Mouse (Mus musculus) cerebellum, postnatal 36 days (tissue): ENCODE results near the gene Apoa4.

Experiments used
- DNase-seq, 2 experiments: peaks; one replicate each; pipeline ENCODE4 v3.0.0; 2021 to 2022; ENCODE audit warnings: mixed read lengths in 2 of 2

The Apoa4 gene

DNA sequence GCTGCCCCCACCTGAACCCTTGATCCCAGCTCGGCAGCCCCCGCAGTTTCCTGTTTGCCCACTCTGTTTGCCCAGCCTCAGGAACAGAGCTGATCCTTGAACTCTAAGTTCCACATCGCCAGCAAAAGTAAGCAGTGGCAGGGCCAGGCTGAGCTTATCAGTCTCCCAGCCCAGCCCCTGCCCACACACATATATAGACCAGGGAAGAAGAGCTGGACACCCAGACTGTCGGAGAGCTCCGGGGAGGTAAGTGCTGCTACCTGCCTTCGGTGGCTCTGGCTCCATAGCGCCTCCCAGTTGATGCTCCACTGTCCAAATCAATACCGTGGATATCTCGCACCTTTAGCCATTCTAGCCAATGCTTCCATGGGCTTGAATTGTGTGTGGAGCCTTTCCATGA, 12.0 kb upstream of the Apoa4 start, which contains the start of gene Apoa1:
Gene Apoa1 (plus strand): TSS at position 90 of the 400 bp plus-strand sequence.
- no peak for DNase-seq

DNA sequence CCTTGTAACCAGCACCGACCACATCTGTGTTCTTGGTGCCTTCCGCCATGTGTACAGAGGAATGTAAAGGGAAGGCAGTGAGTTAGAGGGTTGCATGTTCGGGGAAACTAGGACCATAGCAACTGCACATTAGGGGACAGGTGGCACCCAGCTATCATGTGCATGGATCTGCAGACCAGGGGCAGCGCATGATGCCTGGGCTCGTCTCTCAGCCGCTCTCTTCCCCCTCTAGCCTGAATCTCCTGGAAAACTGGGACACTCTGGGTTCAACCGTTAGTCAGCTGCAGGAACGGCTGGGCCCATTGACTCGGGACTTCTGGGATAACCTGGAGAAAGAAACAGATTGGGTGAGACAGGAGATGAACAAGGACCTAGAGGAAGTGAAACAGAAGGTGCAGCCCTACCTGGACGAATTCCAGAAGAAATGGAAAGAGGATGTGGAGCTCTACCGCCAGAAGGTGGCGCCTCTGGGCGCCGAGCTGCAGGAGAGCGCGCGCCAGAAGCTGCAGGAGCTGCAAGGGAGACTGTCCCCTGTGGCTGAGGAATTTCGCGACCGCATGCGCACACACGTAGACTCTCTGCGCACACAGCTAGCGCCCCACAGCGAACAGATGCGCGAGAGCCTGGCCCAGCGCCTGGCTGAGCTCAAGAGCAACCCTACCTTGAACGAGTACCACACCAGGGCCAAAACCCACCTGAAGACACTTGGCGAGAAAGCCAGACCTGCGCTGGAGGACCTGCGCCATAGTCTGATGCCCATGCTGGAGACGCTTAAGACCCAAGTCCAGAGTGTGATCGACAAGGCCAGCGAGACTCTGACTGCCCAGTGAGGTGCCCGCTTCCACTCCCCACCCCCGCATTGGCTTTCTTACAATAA, 10.7 kb upstream of the Apoa4 start:
- peak; percentile 89 to 90 for DNase-seq

DNA sequence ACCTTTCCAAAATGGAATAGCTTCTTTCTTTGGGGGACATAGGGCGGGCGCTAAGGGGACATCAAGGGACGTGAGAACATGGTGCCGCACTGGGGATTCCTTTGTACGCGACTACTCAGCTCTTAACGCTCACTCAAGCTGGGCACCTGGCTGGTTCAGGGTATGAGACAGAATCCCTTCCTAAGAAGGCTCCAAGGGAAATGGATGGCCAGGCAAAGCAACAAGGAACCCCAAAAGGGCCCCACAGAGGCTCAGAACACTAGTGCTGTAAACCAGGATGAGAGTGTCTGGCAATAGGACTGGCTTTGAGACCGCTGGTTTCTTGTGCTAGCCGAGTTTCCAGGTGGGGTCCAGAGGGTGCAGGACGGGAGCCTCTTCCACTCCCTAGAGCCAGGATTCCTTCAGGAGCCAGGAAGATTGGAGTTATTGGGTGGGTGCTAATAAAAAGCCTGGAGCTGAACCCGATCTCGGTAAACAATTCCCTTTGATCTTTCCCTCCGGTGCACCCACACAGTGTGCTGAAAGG, 10.0 kb upstream of the Apoa4 start:
- DNase-seq, result no peak

DNA sequence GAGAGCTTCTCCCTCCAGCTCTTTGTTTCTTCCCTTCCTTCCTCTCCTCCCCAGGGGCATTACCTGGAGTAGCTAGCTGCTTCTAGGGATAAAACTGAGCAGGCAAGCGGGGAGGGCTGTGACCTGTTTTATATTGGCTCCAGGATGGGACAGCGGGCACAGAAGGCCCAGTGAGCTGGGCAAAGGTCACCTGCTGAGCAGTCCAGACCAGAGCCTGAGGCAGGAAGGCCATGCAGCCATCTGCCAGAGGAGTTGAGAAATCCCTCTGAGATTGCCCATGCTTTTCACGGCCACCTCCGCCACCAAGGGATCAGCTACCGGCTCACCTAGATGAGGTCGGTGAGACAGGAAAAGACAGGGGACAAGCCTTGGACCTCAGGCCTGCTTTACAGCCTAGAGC, 5.3 kb upstream of the Apoa4 start:
- DNase-seq, result peak; percentile 32 to 34

DNA sequence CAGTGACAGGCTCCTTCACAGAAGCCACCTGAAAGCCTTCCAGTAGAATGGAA, 5.1 kb upstream of the Apoa4 start, which contains the start of gene Apoc3:
Gene Apoc3 (minus strand): TSS at position 41 of the 53 bp plus-strand sequence.
- DNase-seq, result no peak

DNA sequence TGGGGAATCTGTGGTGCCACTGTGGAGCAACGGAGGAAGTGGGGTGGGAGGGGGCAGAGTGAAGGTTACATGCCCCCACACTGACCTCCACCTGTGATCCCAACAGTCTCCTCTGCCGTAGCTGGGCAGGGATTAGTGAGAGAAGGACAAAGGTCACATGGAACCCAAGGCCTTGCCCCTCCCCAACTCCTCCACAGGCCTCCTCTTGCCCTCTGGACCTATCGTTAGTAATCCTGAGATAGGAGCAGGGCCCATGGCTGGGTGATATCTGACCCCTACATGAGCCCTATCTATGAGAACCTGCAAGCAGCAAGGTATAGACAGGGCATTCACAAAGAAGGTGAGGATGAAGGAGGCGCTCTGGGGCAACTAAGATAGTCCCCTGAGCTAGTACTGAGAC, 4.8 kb upstream of the Apoa4 start:
- no peak for DNase-seq

DNA sequence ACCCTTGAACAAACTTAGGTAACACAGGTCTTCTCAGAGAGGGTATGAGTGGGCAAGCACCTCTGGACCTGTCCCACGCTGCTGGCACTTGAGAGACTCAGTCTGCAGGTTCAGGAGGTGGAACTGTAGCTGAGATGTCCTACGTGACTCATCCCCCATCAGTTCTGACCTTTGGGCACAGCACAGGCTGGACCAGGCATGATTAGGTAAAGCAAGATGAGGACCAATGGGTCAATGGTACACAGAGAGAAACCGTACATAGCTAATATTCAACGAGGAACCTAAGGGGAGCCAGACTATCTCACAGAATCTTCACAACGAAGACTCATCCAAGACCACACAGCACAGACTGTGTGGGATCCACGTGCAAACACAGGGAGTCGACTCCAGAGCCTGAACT, 1.6 kb upstream of the Apoa4 start:
- no peak for DNase-seq

DNA sequence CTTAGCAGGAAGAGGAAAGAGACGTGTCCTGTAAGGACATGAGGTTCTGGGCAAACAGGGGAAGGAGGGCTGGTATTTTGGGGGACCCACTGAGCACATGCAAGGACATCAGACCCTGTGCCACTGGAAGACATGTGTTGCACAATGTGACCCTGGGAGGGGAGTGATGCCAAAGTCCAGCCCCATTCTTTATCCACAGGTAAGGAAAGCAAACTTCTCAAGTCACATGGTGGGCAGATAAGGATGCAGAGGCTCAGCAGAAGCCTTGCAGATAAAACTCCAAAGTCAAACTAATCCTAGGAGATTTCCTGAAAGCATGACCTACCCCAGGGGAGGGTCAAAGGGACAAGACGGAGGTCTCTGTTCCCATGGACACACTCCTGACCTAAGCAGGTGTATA, 1.3 kb downstream of the Apoa4 start:
- DNase-seq, result no peak

DNA sequence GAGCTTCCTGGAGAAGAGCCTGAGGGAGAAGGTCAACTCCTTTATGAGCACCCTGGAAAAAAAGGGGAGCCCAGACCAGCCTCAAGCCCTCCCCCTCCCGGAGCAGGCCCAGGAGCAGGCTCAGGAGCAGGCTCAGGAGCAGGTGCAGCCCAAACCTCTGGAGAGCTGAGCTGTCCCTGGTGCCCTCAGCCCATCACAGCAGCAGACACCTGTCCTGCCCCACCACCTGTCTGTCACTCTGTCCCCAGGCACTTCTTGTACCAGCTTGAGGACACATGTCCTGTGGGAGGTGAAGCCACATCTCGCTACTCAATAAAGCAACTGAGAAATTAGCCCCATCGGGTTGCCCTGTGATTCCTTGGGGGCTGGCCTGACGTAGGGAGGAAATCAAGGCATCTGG, 2.6 kb downstream of the Apoa4 start:
- DNase-seq, result no peak

DNA sequence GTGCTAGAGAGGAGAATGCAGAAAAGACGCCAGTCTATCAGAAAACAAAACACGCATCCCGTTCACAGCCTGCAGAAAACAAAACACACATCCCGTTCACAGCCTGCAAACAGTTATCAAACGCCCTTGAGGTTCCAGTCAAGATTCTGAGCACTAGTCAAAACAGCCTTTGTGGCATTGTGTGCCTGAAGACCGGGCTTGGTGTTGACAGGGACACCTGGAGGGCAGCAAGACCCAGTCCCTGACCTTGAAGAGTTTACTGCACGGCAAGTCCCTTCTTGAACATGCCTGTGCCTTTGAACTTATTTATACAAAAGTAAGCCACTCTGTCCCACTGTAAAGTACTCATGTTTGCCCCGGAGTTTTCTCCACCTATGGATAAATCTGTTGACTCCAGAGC, 3.1 kb downstream of the Apoa4 start:
- DNase-seq, result no peak

DNA sequence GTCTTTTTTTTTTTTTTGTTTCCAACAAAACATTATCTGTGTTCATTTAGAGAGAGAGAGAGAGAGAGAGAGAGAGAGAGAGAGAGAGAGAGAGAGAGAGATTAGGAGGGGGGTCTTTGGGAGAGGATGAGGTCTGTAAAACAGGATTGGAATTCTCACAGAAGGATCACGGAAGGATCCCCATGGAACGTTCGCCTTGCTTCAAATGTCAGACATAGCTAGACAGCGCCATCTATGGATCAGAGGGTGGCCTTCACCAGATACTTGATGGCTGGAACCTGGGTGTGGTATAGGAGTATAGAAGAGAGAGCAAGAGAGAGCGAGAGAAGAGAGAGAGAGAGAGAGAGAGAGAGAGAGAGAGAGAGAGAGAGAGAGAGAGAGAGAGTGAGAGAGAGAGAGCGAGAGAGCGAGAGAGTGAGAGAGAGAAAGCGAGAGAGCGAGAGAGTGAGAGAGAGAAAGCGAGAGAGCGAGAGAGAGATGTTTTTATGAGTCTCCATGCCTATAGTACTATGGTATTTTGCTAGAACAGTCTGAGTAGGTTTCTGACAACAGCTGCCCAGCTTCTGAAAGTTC, 6.3 kb downstream of the Apoa4 start:
- peak; percentile 66 to 80 for DNase-seq

DNA sequence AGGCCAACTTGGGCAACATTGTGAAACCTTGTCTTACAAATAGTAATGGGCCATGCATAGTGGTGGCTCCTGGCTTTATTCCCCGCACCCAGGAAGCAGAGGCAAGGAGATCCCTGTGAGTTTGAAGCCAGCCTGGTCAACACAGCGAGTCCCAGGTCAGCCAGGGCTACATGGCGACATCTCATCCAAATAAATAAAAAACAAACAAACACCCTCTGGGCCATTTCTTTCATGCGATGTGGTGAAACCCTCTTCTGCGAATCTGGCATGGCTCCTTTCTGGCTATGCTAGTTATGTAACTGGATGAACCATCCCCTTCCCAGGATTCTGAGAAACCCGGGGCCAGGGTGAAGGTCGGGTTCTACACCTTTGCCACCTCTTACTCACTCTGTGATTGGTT, 15.7 kb downstream of the Apoa4 start:
- DNase-seq, result no peak

DNA sequence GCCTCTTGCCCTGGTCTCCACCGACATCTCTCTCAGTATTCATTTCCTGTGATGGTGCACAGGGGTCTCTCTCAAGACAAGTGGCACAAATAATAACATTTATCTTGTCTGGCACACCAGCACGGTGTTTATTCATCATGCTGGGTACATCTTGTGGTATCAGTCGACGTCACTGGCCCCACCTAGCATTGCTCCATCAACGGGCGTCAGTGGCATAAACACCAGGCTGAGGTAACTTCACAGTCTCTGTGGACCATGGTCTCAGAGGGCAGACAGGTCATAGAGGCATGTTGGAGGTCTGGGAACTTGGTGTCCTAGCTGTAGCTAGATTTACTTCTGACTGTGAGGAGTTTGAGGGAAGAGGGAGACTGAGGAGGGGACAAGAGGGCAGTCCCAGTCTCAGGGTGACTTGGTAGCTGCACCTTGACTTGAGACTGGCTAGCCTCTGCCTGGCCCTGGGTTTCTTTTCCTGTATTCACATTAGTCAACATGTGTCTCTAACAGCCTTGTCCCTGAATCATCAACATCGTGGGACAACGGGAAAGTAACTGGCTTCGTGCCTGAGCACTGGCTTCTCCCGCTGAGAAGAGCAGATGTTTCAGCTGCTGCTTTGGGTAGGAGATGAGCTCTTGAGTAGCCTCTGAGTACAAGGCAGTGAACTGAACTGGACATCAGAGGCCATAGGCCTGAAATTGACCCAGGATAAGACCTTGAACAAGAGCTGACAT, 16.3 kb downstream of the Apoa4 start:
- no peak for DNase-seq

DNA sequence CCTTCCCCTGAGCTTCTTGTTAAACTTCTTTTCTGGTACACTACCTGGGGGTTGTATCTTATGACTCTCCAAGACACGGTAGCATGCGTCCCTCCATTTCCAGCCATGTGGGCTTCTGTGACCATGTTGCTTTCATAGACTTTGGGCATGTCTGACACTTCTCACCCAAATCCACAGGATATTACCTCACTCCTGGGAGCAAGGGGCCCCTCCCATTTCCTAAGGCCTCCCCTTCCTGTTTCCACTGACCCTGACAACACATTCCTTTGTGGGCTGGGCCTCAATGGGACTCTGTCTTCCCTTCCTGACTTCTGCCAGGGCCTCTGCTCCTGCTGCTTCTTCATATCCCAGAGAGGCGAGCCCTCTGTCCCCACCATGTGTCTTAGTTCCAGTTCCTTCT, 17.1 kb downstream of the Apoa4 start:
- DNase-seq, result no peak

DNA sequence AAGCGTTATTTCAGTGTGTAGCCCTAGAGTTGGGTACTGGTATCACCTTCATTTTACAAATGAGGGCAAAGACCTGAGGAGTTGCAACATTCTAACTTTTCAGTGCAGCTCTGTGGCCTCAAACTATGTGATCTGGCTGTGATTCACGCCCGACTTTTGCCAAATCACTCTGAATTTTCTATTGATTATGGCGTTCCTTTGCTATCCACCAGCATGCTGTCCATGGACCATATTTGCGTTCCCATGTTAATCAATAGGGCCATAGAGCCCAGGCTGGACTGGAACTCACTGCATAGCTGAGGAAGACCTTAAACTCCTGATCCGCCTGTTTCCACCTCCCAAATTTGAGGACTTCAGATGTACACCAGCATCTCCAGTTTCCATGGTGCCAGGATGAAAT, 18.6 kb downstream of the Apoa4 start:
- no peak for DNase-seq

DNA sequence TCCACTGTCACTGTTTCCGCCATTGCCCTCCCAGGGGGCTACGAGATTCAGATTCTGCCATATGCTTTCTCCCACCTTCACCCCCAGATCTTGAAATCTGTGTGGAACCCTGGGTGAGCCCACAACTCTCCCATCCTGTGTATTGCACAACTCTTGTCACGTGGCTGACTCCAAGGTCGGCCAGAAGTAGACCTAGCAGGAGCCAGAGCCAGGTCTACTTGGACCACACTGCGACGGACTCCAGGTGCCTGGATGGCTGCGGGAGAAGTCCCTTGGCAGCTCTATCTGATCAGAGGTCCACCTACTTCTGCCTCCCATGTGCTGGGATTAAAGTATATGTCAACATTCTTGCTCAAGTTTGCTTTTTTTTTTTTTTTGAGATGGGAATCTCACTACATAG, 20.6 kb downstream of the Apoa4 start:
- no peak for DNase-seq

DNA sequence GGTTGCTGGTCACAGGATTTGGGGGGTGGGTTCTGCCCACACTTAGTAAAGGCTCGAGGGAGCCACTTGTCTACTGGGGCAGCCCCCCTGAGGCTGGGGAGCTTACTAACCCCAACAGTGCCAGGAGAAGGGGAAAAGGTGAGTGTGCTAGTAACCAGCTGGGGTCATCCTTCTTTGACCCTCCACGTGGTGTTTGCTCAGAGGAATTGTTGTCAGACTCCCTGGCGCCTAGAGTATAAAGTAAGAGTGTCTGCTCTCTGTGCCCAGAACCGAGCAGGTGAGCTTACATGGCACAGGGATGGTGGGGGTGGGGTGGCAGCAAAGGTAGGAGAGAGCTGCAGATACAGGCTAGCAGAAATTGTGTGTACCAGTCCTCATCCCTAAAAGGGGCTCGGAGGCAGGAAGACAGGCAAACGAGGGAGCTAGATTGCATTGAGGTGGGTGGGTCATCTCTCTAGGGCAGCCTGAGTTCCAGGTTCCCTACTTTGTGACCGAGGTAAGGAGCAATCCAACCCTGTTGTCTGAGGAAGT, 27.9 kb downstream of the Apoa4 start, which contains the start of gene Apoa5:
Gene Apoa5 (plus strand): TSS at position 291 of the 531 bp plus-strand sequence.
- DNase-seq, result no peak

DNA sequence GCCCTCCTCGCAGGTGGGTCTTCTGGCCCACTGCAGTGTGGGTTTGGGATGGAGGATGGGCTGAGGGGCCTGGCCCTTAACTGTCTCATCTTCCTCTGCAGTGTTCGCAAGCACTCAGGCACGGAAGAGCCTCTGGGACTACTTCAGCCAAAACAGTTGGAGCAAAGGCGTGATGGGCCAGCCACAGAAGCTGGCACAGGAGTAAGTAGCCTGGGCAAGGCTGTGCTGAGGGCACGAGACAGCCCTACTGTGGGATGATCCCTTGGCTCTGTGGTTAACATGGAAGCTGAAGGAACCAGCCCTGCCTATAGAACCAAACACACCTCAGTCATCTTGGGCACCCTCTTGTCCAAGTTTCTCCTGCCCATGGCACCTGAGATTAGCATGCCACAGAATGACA, 28.6 kb downstream of the Apoa4 start:
- no peak for DNase-seq

DNA sequence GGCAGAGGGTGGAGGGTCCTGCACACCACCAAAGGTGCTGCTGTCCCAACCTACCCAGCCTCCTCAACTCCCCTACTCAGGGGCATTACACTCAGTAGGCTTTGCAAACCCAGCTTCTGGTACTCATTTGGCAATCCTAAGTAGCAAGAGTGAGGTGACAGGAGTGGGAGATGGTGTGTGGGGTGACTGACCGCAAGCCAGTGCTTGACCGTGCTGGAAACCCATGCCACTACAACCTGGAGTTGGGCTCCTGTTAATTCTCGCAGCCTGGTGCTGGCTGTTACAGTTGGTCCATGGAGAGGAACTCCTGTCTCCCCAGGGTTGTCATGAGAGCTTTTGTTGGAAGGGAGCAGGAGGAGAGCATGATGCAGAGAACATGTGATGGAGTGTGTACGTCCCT, 30.3 kb downstream of the Apoa4 start:
- no peak for DNase-seq

DNA sequence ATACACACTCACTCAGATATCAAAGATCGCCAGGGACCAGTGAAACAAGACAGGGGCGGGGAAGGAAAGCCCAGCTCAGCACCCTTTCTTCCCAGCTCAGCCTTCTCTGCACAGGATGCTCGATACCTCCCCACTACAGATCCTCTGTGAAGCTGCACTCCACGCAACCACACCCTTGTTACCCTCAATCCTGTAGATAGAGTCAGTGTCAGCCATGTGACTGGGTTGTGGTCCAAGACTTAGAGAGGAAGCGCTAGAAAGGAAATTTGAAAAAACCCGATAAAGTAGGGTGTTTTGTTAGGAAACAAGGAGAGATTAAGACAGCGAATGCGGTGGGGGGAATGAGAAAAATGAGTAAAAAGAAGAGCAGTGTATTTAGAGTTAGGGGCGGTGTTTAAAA, 31.6 kb downstream of the Apoa4 start:
- no peak for DNase-seq

DNA sequence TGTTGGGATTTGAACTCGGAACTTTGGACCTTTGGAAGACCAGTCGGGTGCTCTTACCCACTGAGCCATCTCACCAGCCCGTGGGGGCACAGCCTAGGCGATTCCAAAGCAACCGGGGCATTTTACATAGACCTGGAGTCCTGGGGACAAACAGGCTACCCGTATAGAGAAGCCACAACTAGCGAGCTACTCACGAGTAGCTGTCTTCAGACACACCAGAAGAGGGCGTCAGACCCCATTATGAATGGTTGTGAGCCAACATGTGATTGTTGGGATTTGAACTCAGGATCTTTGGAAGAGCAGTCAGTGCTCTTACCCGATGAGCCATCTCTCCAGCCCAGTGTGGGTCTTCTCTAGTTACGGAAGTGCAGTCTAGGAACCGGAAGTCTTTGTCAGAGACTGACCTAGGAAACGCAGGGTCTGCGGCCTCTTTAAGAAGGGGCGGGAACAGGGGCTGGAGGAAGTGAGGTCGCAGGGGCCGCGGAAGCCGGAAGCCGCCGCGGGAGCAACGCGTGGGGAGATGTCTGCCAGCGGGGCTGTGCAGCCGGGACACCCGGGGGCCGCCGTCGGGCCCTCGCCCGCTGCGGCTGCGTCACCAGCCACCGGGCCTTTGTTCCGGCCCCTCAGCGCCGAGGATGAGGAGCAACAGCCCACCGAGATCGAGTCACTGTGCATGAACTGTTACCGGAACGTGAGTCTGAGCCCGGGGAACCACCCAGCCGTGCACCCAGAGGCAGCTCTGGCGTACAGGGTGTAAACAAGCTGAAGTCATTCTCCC, 32.4 kb downstream of the Apoa4 start, which contains the start of gene Zpr1:
Gene Zpr1 (plus strand): TSS at position 388 of the 778 bp plus-strand sequence.
- peak; percentile 83 to 84 for DNase-seq

DNA sequence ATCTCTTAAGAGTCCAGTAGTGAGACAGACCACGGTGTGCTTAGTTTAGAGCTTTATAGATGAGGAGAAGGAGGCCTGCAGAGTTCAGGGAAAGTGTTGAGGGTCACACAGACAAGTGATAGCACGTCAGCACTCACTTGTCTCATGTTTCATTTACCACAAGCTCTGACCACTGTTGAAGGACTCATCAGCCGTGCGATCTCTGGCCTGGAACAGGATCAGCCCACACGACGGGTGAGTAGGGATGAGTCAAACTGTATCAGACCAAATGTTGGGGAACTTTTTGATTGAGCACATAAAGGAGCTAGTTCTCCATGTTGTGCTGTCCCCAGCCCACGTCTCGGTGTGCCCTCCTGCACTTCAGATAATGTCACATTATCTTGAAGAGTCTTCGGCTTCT, 34.0 kb downstream of the Apoa4 start:
- DNase-seq, result no peak
